Mouse (Mus musculus) embryonic facial prominence, embryonic 15.5 days (tissue): Measurements from ENCODE around the gene Csrnp2. TPM values are rescaled to one million over a fixed set of nuclear protein-coding genes. Genes with fewer than 3 reads are reported as not detected.

Experiments
- ATAC-seq: fragments of 200-750 bp; cut with Nextera tagmentation; 2 replicates; pipeline ENCODE4 v1.8.0; 2017; ENCODE audit warnings: low read depth, moderate TSS enrichment; ENCODE audit not compliant: insufficient number of reproducible peaks, low FRiP score, low TSS enrichment
- H3K27ac ChIP-seq: fragments of 300-500 bp; sonication (generic); replicated peaks from 2 replicates; pipeline ENCODE4 v1.5.1; 2015; ENCODE audit warnings: mild to moderate bottlenecking, inconsistent platforms
- H3K27me3 ChIP-seq: fragments of 300-500 bp; sonication (generic); 2 replicates; pipeline ENCODE4 v1.6.1; 2015; ENCODE audit warnings: inconsistent platforms
- H3K36me3 ChIP-seq: fragments of 300-500 bp; sonication (generic); 2 replicates; pipeline ENCODE4 v1.6.1; 2015; ENCODE audit warnings: mild to moderate bottlenecking, inconsistent platforms
- H3K4me1 ChIP-seq: fragments of 300-500 bp; sonication (generic); 2 replicates; pipeline ENCODE4 v1.6.1; 2015; ENCODE audit warnings: inconsistent platforms
- H3K4me2 ChIP-seq: fragments of 300-500 bp; sonication (generic); replicated peaks from 2 replicates; pipeline ENCODE4 v1.6.1; 2015; ENCODE audit warnings: mild to moderate bottlenecking, inconsistent platforms
- H3K4me3 ChIP-seq: fragments of 300-500 bp; sonication (generic); replicated peaks from 2 replicates; pipeline ENCODE4 v1.5.1; 2015; ENCODE audit warnings: mild to moderate bottlenecking, inconsistent platforms
- H3K9ac ChIP-seq: fragments of 300-500 bp; sonication (generic); 2 replicates; pipeline ENCODE4 v1.6.1; 2015; ENCODE audit warnings: inconsistent platforms
- H3K9me3 ChIP-seq: fragments of 300-500 bp; sonication (generic); replicated peaks from 2 replicates; pipeline ENCODE4 v1.6.1; 2016; ENCODE audit warnings: inconsistent platforms
- whole genome bisulfite sequencing: fragments of 180-500 bp; shearing (Covaris S2); methylation state at CpG from one replicate; pipeline ENCODE4 v1.1.7; 2015; 5-methylcytosine and 5-hydroxymethylcytosine counted together
- polyA plus RNA-seq: library from polyadenylated mRNA; unstranded; fragments of >200 nt; fragmentation: Nextera tagmentation; extraction: Ambion mirVana; gene quantifications from 2 replicates; pipeline ENCODE4 v1.2.1, GENCODE M21; 2015

Gene Csrnp2
- polyA plus RNA-seq, 1 experiment from 2014 or later: 18.8 TPM

DNA sequence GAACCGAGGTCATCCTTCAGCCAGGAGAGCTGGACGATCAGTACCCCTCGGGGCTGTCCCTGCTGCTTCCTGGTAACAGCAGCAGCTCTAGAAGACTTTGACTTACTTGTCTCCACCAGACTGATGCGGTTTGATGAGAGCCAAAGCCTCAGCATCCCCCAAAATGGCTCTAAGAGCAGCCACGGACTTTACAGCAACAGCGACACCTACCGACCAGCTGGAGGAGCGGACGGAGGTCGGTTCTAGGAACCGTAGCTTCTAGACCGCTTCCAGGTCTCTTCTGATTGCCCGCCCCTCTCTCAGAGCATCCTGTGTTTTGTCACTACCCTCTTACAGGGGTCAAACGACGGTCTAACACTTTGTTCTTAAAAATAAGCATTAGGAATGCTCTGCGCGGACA is 37.9 kb downstream of the Csrnp2 start:
- Histone ChIP-seq H3K4me2 (no peak overlapping the region), H3K27ac (no peak overlapping the region), H3K36me3 (no peaks in the 10 kb centered on the region), H3K9ac (no peak overlapping the region), H3K4me3 (no peak overlapping the region), H3K4me1 (no peaks in the 10 kb centered on the region; the same call in 1 of the 2 replicates), H3K27me3 (no peaks in the 10 kb centered on the region), H3K9me3 (no peaks in the 10 kb centered on the region)
- 0 out of 2 replicates have a peak, but pooled peaks have one; percentile 15 for ATAC-seq
- WGBS: 7% methylated on average over 17 of the region's 17 CpGs

DNA sequence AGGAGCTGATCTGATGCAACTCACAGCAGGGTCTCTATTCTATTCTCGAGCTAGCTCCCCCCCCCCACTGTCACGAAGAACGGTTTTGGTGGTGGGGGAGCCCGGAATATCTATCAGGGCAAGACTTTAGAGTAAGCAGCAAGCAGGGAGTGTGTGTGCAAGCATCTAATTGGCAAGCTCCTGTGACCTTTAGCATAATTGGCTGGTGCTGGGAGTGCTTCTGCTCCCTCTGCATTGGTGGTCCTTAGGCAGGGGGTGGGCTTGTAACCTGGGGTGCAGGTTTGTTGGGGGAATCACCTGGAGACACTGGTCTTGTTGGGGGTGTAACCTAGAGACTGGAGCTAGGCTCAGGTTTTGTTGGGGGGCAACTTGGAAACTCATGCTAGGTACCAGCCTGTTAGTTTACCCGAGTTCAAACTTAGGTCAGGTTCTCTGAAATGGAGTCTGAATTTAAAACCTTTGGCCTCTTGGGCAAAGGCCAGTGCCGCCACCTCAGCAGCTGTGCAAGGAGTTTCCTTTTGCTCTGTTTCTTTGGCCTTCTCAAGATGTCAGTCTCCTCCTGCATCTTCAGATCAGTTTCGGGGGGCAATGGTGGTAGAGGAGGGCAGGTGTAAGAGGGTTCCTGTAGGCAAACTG is 38.8 kb downstream of the Csrnp2 start:
- ATAC-seq: no peak
- no peak overlapping the region for H3K4me2 ChIP-seq
- no peak overlapping the region for H3K4me3 ChIP-seq
- H3K27me3 ChIP-seq: no peaks in the 10 kb centered on the region
- WGBS: 64% methylated on average over 7 of the region's 7 CpGs
- H3K9me3 ChIP-seq: no peaks in the 10 kb centered on the region
- no peaks in the 10 kb centered on the region; the same call in none of the 2 replicates for H3K4me1 ChIP-seq
- no peak overlapping the region for H3K9ac ChIP-seq
- no peak overlapping the region for H3K27ac ChIP-seq
- no peaks in the 10 kb centered on the region for H3K36me3 ChIP-seq

DNA sequence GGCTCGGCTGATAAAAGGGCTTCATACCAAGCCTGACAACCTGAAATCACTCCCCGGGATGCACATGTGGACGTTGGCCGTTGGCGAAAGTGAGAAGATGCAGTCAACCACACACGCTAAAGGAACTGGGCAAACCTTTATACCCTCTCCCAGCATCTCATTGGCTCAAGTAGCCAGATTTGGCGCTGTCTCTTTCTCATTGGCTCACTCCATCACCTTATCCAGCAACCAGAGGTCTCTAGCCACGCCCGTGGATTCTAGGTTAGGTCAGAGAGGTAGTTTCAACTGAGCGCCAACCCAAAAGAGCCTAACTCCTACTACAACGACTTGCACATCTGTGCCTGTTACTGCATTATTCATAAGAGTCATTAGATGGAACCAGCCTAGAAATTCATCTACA is 42.8 kb downstream of the Csrnp2 start:
- no peaks in the 10 kb centered on the region for H3K9me3 ChIP-seq
- no peak overlapping the region for H3K4me2 ChIP-seq
- no peaks in the 10 kb centered on the region for H3K27me3 ChIP-seq
- H3K27ac ChIP-seq: no peak overlapping the region
- peaks cover 7% of the 10 kb centered on the region for H3K4me1 ChIP-seq
- H3K4me3 ChIP-seq: no peak overlapping the region
- no peaks in the 10 kb centered on the region for H3K36me3 ChIP-seq
- 83% methylated on average over 11 of the region's 11 CpGs for WGBS
- no peak for ATAC-seq
- no peak overlapping the region for H3K9ac ChIP-seq

DNA sequence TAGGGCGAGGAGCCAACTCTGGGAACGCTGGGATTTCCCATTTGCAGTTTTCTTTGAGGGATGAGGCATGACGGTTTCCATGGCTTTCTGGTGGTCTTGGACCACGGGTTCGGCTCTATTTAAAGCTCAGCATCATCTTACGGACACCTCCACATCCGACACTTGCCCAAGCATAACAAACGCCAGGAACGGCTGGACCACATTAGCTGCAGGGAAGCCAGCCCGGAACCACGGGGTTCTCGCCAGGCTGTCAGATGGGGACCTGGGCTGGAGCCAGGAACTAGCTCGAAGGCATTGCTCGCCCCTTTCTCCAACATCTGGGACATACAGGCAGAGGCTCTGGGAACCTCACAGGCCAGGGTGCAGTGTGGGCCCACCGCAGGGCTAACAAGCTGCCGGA is 44.0 kb downstream of the Csrnp2 start:
- no peak overlapping the region for H3K9ac ChIP-seq
- no peaks in the 10 kb centered on the region for H3K27me3 ChIP-seq
- H3K36me3 ChIP-seq: no peaks in the 10 kb centered on the region
- H3K27ac ChIP-seq: no peak overlapping the region
- ATAC-seq: peak; percentile 80
- H3K4me1 ChIP-seq: peaks cover 7% of the 10 kb centered on the region
- WGBS: 26% methylated on average over 16 of the region's 16 CpGs
- H3K4me2 ChIP-seq: no peak overlapping the region
- H3K9me3 ChIP-seq: no peaks in the 10 kb centered on the region
- H3K4me3 ChIP-seq: no peak overlapping the region

DNA sequence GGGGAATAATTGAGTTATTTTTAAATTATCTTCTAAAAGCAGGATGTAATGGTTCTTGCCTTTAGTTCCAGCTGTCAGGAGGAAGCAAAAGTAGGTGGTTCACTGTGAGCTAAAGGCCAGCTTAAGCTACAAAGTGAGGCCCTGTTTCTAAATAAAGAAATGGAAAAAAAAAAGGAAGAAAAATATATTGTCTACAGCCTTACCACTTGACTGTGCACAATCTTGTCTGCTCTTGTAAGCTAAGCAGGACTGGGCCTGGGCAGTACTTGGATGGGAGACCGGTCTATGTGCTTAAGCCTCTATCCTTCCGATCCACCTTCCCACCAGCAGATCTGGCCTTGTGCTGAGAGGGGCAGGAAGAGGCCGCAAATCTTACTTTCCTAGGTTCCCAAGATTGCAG is 45.8 kb downstream of the Csrnp2 start:
- 89% methylated on average over 3 of the region's 3 CpGs for WGBS

DNA sequence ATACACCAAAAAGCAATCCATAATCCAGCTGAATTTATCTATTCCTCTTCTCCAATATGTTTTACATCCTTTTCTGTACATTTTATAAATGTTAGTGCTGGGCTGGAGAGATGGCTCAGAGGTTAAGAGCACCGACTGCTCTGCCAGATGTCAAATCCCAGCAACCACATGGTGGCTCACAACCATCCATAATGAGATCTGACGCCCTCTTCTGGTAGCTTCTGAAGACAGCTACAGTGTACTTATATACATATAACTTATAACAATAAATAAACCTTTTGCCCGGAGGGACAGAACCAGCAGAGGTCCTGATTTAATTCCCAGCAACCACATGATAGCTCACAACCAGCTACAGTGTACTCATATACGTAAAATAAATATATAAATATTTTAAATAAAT is 46.7 kb downstream of the Csrnp2 start:
- Histone ChIP-seq H3K27ac (no peak overlapping the region), H3K36me3 (no peaks in the 10 kb centered on the region), H3K4me3 (no peak overlapping the region), H3K9ac (no peak overlapping the region), H3K4me2 (no peak overlapping the region), H3K4me1 (peaks cover 14% of the 10 kb centered on the region), H3K27me3 (no peaks in the 10 kb centered on the region), H3K9me3 (no peaks in the 10 kb centered on the region)
- ATAC-seq: no peak
- 79% methylated on average over 4 of the region's 4 CpGs for WGBS

More for the DNA sequence above, 45.8 kb downstream of the Csrnp2 start:
- Histone ChIP-seq H3K4me3 (no peak overlapping the region), H3K9me3 (no peaks in the 10 kb centered on the region), H3K4me1 (peaks cover 7% of the 10 kb centered on the region), H3K9ac (no peak overlapping the region), H3K36me3 (no peaks in the 10 kb centered on the region), H3K27ac (no peak overlapping the region), H3K27me3 (no peaks in the 10 kb centered on the region), H3K4me2 (no peak overlapping the region)
- ATAC-seq: no peak

DNA sequence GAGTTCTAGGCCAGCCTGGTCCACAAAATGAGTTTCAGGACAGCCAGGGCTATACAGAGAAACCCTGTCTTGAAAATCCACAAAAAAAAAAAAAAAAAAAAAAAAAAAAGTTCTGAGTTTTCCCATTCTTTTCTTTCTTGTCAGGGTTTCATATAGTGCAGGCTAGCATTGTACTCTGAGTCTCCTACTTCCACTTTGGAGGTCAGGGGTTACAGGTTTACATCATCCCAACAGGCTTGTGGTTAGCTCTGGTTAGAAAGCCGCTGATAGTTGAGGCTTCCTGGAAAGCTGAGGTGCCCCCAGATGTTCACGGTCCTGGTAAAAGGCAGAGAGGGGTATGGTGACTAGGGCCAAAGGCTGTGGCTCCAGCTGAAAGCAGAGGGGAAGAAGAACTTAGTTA is 48.4 kb downstream of the Csrnp2 start:
- Histone ChIP-seq H3K27ac (no peak overlapping the region), H3K4me1 (peaks cover 17% of the 10 kb centered on the region), H3K4me3 (no peak overlapping the region), H3K9ac (no peak overlapping the region), H3K4me2 (no peak overlapping the region), H3K27me3 (no peaks in the 10 kb centered on the region), H3K9me3 (no peaks in the 10 kb centered on the region), H3K36me3 (no peaks in the 10 kb centered on the region)
- 76% methylated on average over 2 of the region's 2 CpGs for WGBS
- ATAC-seq: no peak

DNA sequence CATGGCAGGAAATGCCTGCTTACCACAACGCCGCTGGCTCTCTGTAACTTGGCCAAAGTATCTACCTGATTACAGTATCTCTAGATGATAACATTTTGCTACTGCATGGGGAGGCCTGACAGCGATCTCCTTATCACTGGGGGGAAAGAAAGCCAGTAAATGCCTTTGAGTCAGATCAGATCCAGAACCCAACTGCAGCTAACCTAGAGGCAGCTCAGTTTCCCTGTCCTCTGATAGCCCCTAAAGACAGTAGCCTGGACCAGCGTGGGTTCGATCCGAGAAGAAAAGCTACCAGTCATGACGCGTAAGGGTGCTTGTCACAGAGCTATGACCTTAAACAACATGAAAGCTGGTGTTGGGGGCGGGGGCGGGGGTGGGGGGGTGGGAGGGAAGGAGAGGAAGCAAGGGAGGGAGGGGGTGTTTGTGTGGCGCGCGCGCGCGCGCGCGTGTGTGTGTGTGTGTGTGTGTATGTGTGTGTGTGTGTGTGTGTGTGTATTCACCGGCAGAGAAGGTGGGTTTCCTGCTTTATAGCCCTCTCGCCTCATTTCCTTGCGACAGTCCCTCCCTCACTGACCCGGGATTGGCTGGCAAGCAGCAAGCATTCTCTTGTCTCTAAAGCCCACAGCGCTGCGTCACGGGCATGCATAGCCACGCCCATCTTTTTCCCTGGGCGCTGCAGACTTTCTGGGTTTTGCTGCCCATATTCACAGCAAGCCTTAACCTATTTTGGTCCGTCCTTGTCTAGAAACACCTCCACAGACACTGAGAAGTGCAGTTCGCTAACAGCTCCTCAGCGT is 52.0 kb downstream of the Csrnp2 start:
- H3K9ac ChIP-seq: peak overlapping the region; percentile 12
- H3K36me3 ChIP-seq: no peaks in the 10 kb centered on the region
- peak; percentile 92 for ATAC-seq
- no peaks in the 10 kb centered on the region for H3K9me3 ChIP-seq
- H3K4me1 ChIP-seq: peaks cover 10% of the 10 kb centered on the region
- 5% methylated on average over 23 of the region's 31 CpGs for WGBS
- peak overlapping the region; percentile 93 for H3K27ac ChIP-seq
- H3K27me3 ChIP-seq: no peaks in the 10 kb centered on the region
- H3K4me3 ChIP-seq: peak overlapping the region; percentile 41
- H3K4me2 ChIP-seq: peak overlapping the region; percentile 57

DNA sequence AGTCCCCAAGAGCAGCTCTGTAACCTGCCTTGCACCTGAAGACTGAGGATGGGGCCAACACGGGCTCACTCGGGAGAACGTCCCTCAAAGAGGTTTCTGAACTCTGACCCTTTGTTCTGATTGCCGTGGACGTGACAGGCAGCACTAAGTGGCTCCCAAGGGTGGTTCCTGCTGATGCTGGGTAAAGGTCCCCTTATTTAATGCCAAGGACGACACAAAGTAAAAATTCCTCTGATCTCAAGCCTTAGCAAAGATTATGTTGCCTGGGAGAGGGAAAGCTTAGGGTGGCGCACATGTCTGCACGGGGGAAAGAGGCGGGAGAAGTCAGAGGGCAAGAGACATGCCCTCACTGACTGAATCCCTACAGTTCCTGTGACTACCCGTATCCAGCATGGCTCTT is 58.8 kb downstream of the Csrnp2 start:
- Histone ChIP-seq H3K36me3 (no peaks in the 10 kb centered on the region), H3K9me3 (no peaks in the 10 kb centered on the region), H3K4me1 (no peaks in the 10 kb centered on the region), H3K27me3 (no peaks in the 10 kb centered on the region), H3K4me2 (no peak overlapping the region), H3K27ac (no peak overlapping the region), H3K9ac (no peak overlapping the region), H3K4me3 (no peak overlapping the region)
- no peak for ATAC-seq
- WGBS: 63% methylated on average over 10 of the region's 10 CpGs

DNA sequence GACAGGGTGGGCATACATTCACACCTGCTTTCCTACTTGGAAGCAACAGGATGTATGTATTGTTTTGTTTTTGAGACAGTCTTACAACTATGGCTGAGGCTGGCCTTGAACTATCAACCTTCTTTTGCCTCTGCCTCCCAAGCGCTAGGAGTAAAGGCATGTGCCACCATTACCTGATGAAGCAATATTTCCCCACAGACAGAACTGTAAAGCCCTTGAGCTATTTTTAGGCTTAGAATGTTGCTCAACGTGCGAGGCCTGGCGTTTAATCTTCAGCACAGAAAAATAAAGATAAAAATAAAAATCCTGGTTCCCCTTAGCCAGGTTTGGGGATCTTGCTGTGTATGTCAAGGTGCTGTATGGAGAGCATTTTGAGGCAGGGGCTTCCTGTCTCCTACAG is 59.2 kb downstream of the Csrnp2 start:
- H3K4me2 ChIP-seq: no peak overlapping the region
- H3K36me3 ChIP-seq: no peaks in the 10 kb centered on the region
- 74% methylated on average over 4 of the region's 4 CpGs for WGBS
- H3K27ac ChIP-seq: no peak overlapping the region
- no peak for ATAC-seq
- H3K4me3 ChIP-seq: no peak overlapping the region
- H3K9ac ChIP-seq: no peak overlapping the region
- H3K4me1 ChIP-seq: no peaks in the 10 kb centered on the region
- H3K9me3 ChIP-seq: no peaks in the 10 kb centered on the region
- H3K27me3 ChIP-seq: no peaks in the 10 kb centered on the region

DNA sequence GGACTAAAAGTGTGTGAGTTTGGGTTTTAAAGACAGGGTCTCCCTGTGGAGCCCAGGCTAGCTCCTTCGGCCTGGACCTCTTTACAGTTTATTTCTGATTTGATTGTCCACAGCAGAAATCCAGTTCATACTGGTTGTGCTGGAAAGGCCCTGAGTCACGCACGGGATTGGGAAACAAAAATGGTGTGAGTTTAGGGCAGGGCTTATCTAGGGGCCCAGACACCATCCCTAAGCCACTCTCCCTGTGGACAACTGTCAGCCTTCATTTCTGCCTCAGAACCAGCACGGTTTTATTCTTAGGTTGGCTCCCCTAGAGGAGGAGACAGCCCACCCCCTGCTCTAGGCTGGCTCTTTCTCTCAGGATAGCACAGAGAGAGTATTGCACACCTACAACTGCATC is 62.1 kb downstream of the Csrnp2 start:
- no peak overlapping the region for H3K9ac ChIP-seq
- no peak overlapping the region for H3K4me3 ChIP-seq
- no peaks in the 10 kb centered on the region for H3K27me3 ChIP-seq
- H3K27ac ChIP-seq: no peak overlapping the region
- WGBS: 64% methylated on average over 4 of the region's 4 CpGs
- no peak for ATAC-seq
- no peaks in the 10 kb centered on the region for H3K36me3 ChIP-seq
- H3K4me1 ChIP-seq: no peaks in the 10 kb centered on the region
- no peaks in the 10 kb centered on the region for H3K9me3 ChIP-seq
- H3K4me2 ChIP-seq: no peak overlapping the region
